Mouse (Mus musculus): ENCODE results near the gene Wiz. TPM values are rescaled to one million over a fixed set of nuclear protein-coding genes. Genes with fewer than 3 reads are reported as not detected.

Wiz gene
- polyA plus RNA-seq, 1 experiment from 2014 or later, result 36.9 TPM

DNA sequence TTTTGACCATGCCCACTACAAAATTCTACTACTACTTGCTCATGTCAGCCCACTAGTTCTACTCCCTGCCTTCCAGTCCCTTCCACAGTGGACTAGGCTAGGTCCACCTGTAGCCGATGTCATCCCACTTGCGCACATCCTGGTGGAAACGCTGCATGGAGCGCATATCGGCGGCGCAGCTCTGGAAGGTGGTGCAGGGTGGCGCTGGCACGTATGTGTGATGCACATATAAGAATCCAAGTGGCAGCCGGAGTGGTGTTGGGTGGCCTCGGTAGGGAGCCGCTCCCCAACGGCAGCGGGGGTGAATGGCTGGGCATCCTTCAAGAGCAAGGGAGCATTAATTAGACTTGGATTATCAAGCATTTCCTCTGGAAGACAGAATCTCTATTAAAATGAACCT, 27.5 kb upstream of the Wiz start:
- DNase-seq (ENCODE audit: low spot score, missing footprints), result no peak
- ATAC-seq (ENCODE audit: low FRiP score), result no peak
- WGBS, result 92% methylated on average over 14 of the region's 14 CpGs
- H3K27ac ChIP-seq (ENCODE audit: low read depth, low read length), result no peak overlapping the region
- H3K4me2 ChIP-seq, result no peak overlapping the region
- no peaks in the 10 kb centered on the region for H3K36me3 ChIP-seq (ENCODE audit: control insufficient read depth, insufficient read depth, low read length)
- peaks cover 3% of the 10 kb centered on the region; the same call in 1 of the 2 replicates for H3K27me3 ChIP-seq (ENCODE audit: control insufficient read depth, insufficient read depth, low read length)
- H3K9ac ChIP-seq (ENCODE audit: low read length), result no peak overlapping the region
- no peaks in the 10 kb centered on the region for H3K9me3 ChIP-seq (ENCODE audit: control insufficient read depth, low read length)
- H3K4me3 ChIP-seq (ENCODE audit: low read depth, low read length), result no peak overlapping the region
- no peaks in the 10 kb centered on the region for H3K4me1 ChIP-seq (ENCODE audit: control insufficient read depth, insufficient read depth, low read length)

GRCm38 (mm10) chr17:32415417-32416020, 26.3 kb upstream of the Wiz start:
- H3K36me3 ChIP-seq (ENCODE audit: control insufficient read depth, insufficient read depth, low read length), result no peaks in the 10 kb centered on the region
- no peaks in the 10 kb centered on the region for H3K9me3 ChIP-seq (ENCODE audit: control insufficient read depth, low read length)
- ATAC-seq (ENCODE audit: low FRiP score) (no peak), DNase-seq (ENCODE audit: low spot score, missing footprints) (no peak)
- H3K27ac ChIP-seq (ENCODE audit: low read depth, low read length), result no peak overlapping the region
- H3K4me2 ChIP-seq, result no peak overlapping the region
- H3K27me3 ChIP-seq (ENCODE audit: control insufficient read depth, insufficient read depth, low read length), result peaks cover 3% of the 10 kb centered on the region; the same call in 1 of the 2 replicates
- 47% methylated on average over 24 of the region's 24 CpGs for WGBS
- no peak overlapping the region for H3K9ac ChIP-seq (ENCODE audit: low read length)
- H3K4me3 ChIP-seq (ENCODE audit: low read depth, low read length), result no peak overlapping the region
- no peaks in the 10 kb centered on the region for H3K4me1 ChIP-seq (ENCODE audit: control insufficient read depth, insufficient read depth, low read length)

DNA sequence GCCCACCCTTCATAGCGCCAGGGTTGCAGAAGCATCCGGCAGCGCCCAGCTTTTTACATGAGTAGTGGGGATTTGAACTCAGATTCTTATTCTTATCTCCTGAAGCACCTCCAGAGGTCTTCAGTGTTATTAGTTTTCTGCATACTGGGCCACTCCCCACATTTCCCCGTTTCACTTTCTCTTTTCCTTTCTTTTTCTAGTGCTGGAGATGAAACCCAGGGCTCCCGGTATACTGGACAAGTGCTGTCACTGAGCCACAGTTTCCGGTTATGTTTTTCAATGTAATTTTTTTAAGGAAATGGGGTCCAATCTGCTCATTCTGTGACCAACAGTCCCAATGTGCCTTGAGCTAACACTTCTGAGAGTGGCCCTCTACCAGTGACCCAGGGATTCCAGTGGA, 22.7 kb upstream of the Wiz start:
- H3K4me3 ChIP-seq (ENCODE audit: low read depth, low read length), result no peak overlapping the region
- H3K9ac ChIP-seq (ENCODE audit: low read length), result no peak overlapping the region
- ATAC-seq (ENCODE audit: low FRiP score) (no peak), DNase-seq (ENCODE audit: low spot score, missing footprints) (no peak)
- no peak overlapping the region for H3K4me2 ChIP-seq
- H3K36me3 ChIP-seq (ENCODE audit: control insufficient read depth, insufficient read depth, low read length), result no peaks in the 10 kb centered on the region
- WGBS, result 89% methylated on average over 6 of the region's 6 CpGs
- H3K9me3 ChIP-seq (ENCODE audit: control insufficient read depth, low read length), result no peaks in the 10 kb centered on the region
- peaks cover 3% of the 10 kb centered on the region; the same call in 1 of the 2 replicates for H3K27me3 ChIP-seq (ENCODE audit: control insufficient read depth, insufficient read depth, low read length)
- H3K27ac ChIP-seq (ENCODE audit: low read depth, low read length), result no peak overlapping the region
- no peaks in the 10 kb centered on the region for H3K4me1 ChIP-seq (ENCODE audit: control insufficient read depth, insufficient read depth, low read length)

- H3K27me3 ChIP-seq (ENCODE audit: control insufficient read depth, insufficient read depth, low read length), result no peaks in the 10 kb centered on the region; the same call in 1 of the 2 replicates
- no peak within 1 kb of the TSS for H3K9ac ChIP-seq (ENCODE audit: low read length)
- H3K36me3 ChIP-seq (ENCODE audit: control insufficient read depth, insufficient read depth, low read length), result no peaks in the 10 kb centered on the region
- 76% methylated on average over 8 of the region's 8 CpGs for WGBS
- H3K4me1 ChIP-seq (ENCODE audit: control insufficient read depth, insufficient read depth, low read length), result no peaks in the 10 kb centered on the region
- no peaks in the 10 kb centered on the region for H3K9me3 ChIP-seq (ENCODE audit: control insufficient read depth, low read length)
- H3K4me3 ChIP-seq (ENCODE audit: low read depth, low read length), result no peak within 1 kb of the TSS
- no peak for DNase-seq (ENCODE audit: low spot score, missing footprints)
- no peak within 1 kb of the TSS for H3K27ac ChIP-seq (ENCODE audit: low read depth, low read length)
- H3K4me2 ChIP-seq, result no peak within 1 kb of the TSS
- ATAC-seq (ENCODE audit: low FRiP score), result no peak
Observed at GRCm38 (mm10) chr17:32403417-32403816, 14.2 kb upstream of the Wiz start, which contains the start of gene Rasal3. Rasal3 (minus strand) TSS chr17:32403583.

DNA sequence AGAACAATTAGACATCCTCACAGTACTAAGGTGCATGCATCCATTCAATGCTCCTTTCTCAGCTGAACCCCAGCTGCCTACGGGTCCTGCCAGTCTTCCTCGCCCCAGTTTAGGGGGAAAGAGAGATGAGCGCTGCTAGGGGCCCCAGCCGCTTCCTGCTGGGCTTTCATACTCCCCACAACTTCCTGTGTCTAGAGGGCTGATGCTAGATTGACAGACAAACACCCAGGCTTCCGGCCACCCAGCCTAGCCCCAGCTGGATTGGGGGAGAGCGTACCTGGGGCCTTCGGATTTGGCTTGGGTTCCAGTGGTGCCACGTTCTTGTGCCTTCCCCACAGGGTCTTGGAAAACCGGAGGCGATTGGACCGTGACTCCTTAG, 13.5 kb upstream of the Wiz start:
- H3K4me3 ChIP-seq (ENCODE audit: low read depth, low read length), result no peak overlapping the region
- H3K27ac ChIP-seq (ENCODE audit: low read depth, low read length), result no peak overlapping the region
- ATAC-seq (ENCODE audit: low FRiP score) (no peak), DNase-seq (ENCODE audit: low spot score, missing footprints) (no peak)
- no peak overlapping the region for H3K9ac ChIP-seq (ENCODE audit: low read length)
- 77% methylated on average over 11 of the region's 11 CpGs for WGBS
- H3K4me2 ChIP-seq, result no peak overlapping the region
- H3K4me1 ChIP-seq (ENCODE audit: control insufficient read depth, insufficient read depth, low read length), result no peaks in the 10 kb centered on the region
- H3K36me3 ChIP-seq (ENCODE audit: control insufficient read depth, insufficient read depth, low read length), result no peaks in the 10 kb centered on the region
- H3K9me3 ChIP-seq (ENCODE audit: control insufficient read depth, low read length), result no peaks in the 10 kb centered on the region
- peaks cover 5% of the 10 kb centered on the region for H3K27me3 ChIP-seq (ENCODE audit: control insufficient read depth, insufficient read depth, low read length)

DNA sequence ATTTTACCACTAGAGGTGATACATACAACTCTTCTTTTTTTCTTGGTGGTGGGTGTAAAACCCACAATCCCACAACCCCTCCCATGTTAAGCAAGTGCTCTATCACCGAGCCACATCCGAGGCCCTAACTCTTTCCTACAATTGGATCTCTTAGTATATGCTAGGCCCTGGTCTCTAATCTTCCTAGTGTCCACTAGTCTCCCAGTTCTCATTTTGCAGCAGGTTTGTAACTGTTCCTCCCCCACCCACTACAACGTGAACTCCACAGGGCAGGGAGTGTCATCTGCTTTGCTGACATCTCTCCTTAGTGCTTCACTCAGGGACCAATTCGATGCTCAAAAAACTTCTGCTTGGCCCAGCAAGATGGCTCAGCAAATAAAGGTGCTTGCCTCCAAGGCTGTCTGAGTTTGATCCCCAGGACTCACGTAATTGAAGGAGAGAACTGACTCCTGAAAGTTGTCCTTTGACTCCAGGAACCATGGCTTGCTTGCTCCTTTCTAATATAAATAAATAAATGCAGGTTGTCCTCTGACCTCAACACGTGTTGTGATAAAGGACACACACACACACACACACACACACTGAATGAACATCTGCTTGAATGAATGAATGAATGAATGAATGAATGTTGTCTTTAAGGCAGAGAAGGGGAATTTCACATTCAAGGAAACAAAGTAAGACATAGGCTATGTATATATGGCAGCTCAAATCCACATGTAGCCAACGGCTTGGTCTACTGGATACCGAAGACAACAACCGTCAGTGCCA, 13.0 kb upstream of the Wiz start:
- H3K9me3 ChIP-seq (ENCODE audit: control insufficient read depth, low read length), result no peaks in the 10 kb centered on the region
- H3K9ac ChIP-seq (ENCODE audit: low read length), result no peak overlapping the region
- H3K4me2 ChIP-seq, result no peak overlapping the region
- DNase-seq (ENCODE audit: low spot score, missing footprints) (no peak), ATAC-seq (ENCODE audit: low FRiP score) (no peak)
- no peak overlapping the region for H3K4me3 ChIP-seq (ENCODE audit: low read depth, low read length)
- no peak overlapping the region for H3K27ac ChIP-seq (ENCODE audit: low read depth, low read length)
- H3K36me3 ChIP-seq (ENCODE audit: control insufficient read depth, insufficient read depth, low read length), result no peaks in the 10 kb centered on the region
- peaks cover 10% of the 10 kb centered on the region for H3K27me3 ChIP-seq (ENCODE audit: control insufficient read depth, insufficient read depth, low read length)
- 85% methylated on average over 9 of the region's 9 CpGs for WGBS
- no peaks in the 10 kb centered on the region for H3K4me1 ChIP-seq (ENCODE audit: control insufficient read depth, insufficient read depth, low read length)

DNA sequence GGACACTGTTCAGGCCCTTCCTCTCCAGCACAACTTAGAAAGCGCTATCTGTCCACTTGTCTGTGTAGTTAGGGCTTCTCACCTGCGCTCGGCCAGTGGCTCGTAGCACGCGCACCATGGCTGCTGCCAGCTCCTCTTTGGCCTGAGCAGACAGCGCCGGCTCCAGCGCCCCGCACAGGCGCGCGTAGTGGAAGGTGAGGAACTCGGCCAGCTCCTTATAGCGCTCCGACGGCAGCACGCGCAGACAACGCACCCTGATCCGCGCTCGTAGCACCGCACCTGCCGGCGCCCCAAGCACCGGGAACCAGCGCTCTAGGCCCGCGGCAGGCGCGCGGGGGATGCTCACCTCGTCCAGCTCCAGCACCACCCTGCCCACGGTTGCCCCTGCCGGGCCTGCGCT, 7.0 kb upstream of the Wiz start:
- Histone ChIP-seq H3K4me3 (ENCODE audit: low read depth, low read length) (no peak overlapping the region), H3K4me1 (ENCODE audit: control insufficient read depth, insufficient read depth, low read length) (no peaks in the 10 kb centered on the region), H3K27ac (ENCODE audit: low read depth, low read length) (no peak overlapping the region), H3K9me3 (ENCODE audit: control insufficient read depth, low read length) (no peaks in the 10 kb centered on the region), H3K9ac (ENCODE audit: low read length) (no peak overlapping the region), H3K36me3 (ENCODE audit: control insufficient read depth, insufficient read depth, low read length) (no peaks in the 10 kb centered on the region), H3K27me3 (ENCODE audit: control insufficient read depth, insufficient read depth, low read length) (peaks cover 48% of the 10 kb centered on the region), H3K4me2 (peak overlapping the region; percentile 23)
- WGBS, result 4% methylated on average over 37 of the region's 37 CpGs
- ATAC-seq (ENCODE audit: low FRiP score), result no peak
- no peak for DNase-seq (ENCODE audit: low spot score, missing footprints)

DNA sequence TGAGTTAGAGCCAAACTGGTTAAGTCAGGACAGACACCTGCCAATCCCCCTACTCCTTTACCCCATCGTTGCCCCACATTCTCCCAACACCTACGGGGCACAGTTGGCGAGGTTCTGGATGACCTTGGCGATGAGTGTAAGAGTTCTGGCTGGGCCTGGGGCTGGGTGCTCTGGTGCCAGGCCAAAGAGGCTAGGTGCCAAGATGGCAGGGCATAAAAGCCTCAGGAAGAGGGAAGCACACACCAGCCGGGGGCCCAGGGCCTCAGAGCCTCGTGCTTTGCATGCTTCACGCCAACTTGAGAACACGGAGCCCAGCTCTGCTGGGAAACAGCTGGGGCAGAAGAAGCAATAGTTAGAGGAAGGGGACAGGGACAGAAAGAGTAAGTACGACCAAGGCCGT, 4.7 kb upstream of the Wiz start:
- no peak overlapping the region for H3K9ac ChIP-seq (ENCODE audit: low read length)
- no peaks in the 10 kb centered on the region for H3K4me1 ChIP-seq (ENCODE audit: control insufficient read depth, insufficient read depth, low read length)
- 86% methylated on average over 10 of the region's 10 CpGs for WGBS
- DNase-seq (ENCODE audit: low spot score, missing footprints), result no peak
- no peaks in the 10 kb centered on the region for H3K36me3 ChIP-seq (ENCODE audit: control insufficient read depth, insufficient read depth, low read length)
- no peak overlapping the region for H3K4me3 ChIP-seq (ENCODE audit: low read depth, low read length)
- H3K27me3 ChIP-seq (ENCODE audit: control insufficient read depth, insufficient read depth, low read length), result peaks cover 53% of the 10 kb centered on the region
- no peak overlapping the region for H3K4me2 ChIP-seq
- ATAC-seq (ENCODE audit: low FRiP score), result no peak
- no peak overlapping the region for H3K27ac ChIP-seq (ENCODE audit: low read depth, low read length)
- H3K9me3 ChIP-seq (ENCODE audit: control insufficient read depth, low read length), result no peaks in the 10 kb centered on the region

DNA sequence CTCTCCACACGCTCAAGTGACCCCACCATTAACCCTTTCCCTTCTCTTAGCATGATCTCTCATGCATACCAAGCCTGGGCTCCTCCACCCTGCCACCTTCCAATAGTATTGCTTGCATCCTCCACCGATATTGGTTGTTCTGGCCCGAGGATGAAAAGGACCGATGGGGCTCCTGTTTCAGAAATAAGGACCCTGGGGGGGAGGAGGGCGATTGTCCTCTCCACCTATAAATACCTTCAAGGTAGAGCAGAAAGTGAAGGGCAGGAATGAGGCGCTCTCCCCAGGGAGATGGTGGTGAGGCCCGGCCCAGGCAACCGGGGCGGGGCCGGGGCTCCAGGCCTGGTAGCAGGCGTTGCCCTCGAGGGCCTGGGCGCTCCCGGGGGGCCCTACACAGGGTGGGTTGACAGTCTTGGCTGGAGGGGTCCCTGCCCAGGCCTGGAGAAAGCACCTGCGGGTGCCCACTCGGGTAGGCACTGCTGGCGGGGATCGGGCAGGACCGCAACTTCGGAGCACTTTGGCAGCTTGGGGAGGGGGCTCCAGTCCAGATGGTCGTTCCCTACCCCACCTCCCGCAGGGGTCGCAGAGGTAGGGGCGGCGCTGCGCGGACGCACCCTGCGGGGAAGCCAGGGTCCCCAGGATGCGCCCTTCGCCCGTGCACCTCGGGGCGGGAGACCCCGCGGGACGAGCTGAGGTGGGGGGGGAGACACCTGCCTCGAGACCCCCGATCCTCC, 704 bp downstream of the Wiz start:
- no peak overlapping the region for H3K27ac ChIP-seq (ENCODE audit: low read depth, low read length)
- DNase-seq (ENCODE audit: low spot score, missing footprints), result peak; percentile 83
- H3K27me3 ChIP-seq (ENCODE audit: control insufficient read depth, insufficient read depth, low read length), result peaks cover 13% of the 10 kb centered on the region
- peak overlapping the region; percentile 73 for H3K4me3 ChIP-seq (ENCODE audit: low read depth, low read length)
- peak; percentile 66 for ATAC-seq (ENCODE audit: low FRiP score)
- peak overlapping the region; percentile 94 for H3K4me2 ChIP-seq
- 1% methylated on average over 30 of the region's 39 CpGs for WGBS
- no peaks in the 10 kb centered on the region for H3K9me3 ChIP-seq (ENCODE audit: control insufficient read depth, low read length)
- peaks cover 3% of the 10 kb centered on the region; the same call in 1 of the 2 replicates for H3K4me1 ChIP-seq (ENCODE audit: control insufficient read depth, insufficient read depth, low read length)
- peak overlapping the region; percentile 84 for H3K9ac ChIP-seq (ENCODE audit: low read length)
- no peaks in the 10 kb centered on the region for H3K36me3 ChIP-seq (ENCODE audit: control insufficient read depth, insufficient read depth, low read length)

All from midbrain, embryonic 11.5 days (tissue).